Mouse (Mus musculus) retina, postnatal 7 days (tissue): Measurements from ENCODE around the gene Snd1.

Source experiments
- DNase-seq: peaks from one replicate; pipeline ENCODE4 v3.0.0-alpha.2; 2012; ENCODE audit warnings: low read depth, low spot score

The Snd1 gene

GRCm38 (mm10) chr6:28862304-28862703 is 387.4 kb downstream of the Snd1 start:
- no peak for DNase-seq

GRCm38 (mm10) chr6:28864684-28865083 is 389.7 kb downstream of the Snd1 start:
- DNase-seq: no peak

- DNase-seq: no peak
Observed at GRCm38 (mm10) chr6:28865112-28865511, 390.2 kb downstream of the Snd1 start.

- DNase-seq: no peak
Observed at GRCm38 (mm10) chr6:28866206-28866605, 391.3 kb downstream of the Snd1 start.

- DNase-seq: no peak
Observed at GRCm38 (mm10) chr6:28867516-28868251, 392.7 kb downstream of the Snd1 start.

- DNase-seq: no peak
Observed at GRCm38 (mm10) chr6:28871725-28872420, 396.9 kb downstream of the Snd1 start.

GRCm38 (mm10) chr6:28872421-28872795 is 397.5 kb downstream of the Snd1 start:
- no peak for DNase-seq

- DNase-seq: no peak
Observed at GRCm38 (mm10) chr6:28874053-28874452, 399.1 kb downstream of the Snd1 start.

- no peak for DNase-seq
Observed at GRCm38 (mm10) chr6:28874759-28875158, 399.8 kb downstream of the Snd1 start.

- DNase-seq: no peak
Observed at GRCm38 (mm10) chr6:28875333-28875732, 400.4 kb downstream of the Snd1 start.

GRCm38 (mm10) chr6:28876492-28876891 is 401.6 kb downstream of the Snd1 start:
- DNase-seq: no peak

- DNase-seq: no peak
Observed at GRCm38 (mm10) chr6:28877945-28878666, 403.2 kb downstream of the Snd1 start.

- no peak for DNase-seq
Observed at GRCm38 (mm10) chr6:28879315-28879714, 404.4 kb downstream of the Snd1 start.

- DNase-seq: no peak
Observed at GRCm38 (mm10) chr6:28880909-28881308, 406.0 kb downstream of the Snd1 start.

- DNase-seq: no peak
Observed at GRCm38 (mm10) chr6:28883518-28883917, 408.6 kb downstream of the Snd1 start.

GRCm38 (mm10) chr6:28886724-28887440 is 411.9 kb downstream of the Snd1 start:
- no peak for DNase-seq

- DNase-seq: no peak
Observed at GRCm38 (mm10) chr6:28890426-28890825, 415.5 kb downstream of the Snd1 start.

- no peak for DNase-seq
Observed at GRCm38 (mm10) chr6:28891480-28891879, 416.5 kb downstream of the Snd1 start.

GRCm38 (mm10) chr6:28895004-28895515 is 420.1 kb downstream of the Snd1 start:
- no peak for DNase-seq

GRCm38 (mm10) chr6:28895726-28896125 is 420.8 kb downstream of the Snd1 start:
- DNase-seq: no peak

GRCm38 (mm10) chr6:28896762-28897320 is 421.9 kb downstream of the Snd1 start:
- no peak for DNase-seq
